Mouse (Mus musculus): ENCODE measurements around the gene Nfkbib. TPM values are rescaled to one million over a fixed set of nuclear protein-coding genes. Genes with fewer than 3 reads are reported as not detected.

Gene Nfkbib
- total and polyA plus RNA-seq, 3 experiments: 30.5 to 101 (median 59.3) TPM

DNA sequence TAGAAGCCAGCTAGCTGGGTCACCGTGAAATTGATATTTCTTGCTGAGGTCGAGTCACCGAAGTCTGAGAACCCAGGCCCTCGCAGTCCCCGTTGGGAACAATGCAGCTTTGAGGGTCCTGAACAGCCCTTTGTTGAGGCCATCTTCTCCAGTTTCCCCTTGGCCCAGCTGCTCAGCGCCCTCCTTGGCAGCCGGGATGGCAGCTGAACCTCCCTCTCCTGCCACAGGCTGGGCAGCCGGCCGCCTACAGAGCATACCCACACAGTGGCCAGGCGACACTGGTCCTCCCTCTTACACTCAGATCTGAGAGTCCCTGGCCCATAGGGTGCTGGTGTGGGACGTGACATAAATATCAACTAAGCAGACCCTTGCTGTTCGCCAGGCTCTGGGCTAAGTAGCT is 6.9 kb upstream of the Nfkbib start:
- Histone ChIP-seq H3K9me3 (replicated peaks; ENCODE audit: low read length) (no peaks in the 10 kb centered on the region), H3K4me1 (ENCODE audit: control insufficient read depth in 1 of 2, insufficient read depth in 2 of 2) (peaks cover 5 to 18% of the 10 kb centered on the region in 2 experiments), H3K27ac (ENCODE audit: insufficient read depth, low read depth) (no peak overlapping the region), H3K79me2 (replicated peaks; ENCODE audit: control insufficient read depth, extremely low read depth, insufficient read depth, poor library complexity, severe bottlenecking) (no peaks in the 10 kb centered on the region), H3K9ac (ENCODE audit: insufficient read depth, low read depth) (no peak overlapping the region), H3K36me3 (replicated peaks in 1 of 2; ENCODE audit: control insufficient read depth in 1 of 2, insufficient read depth in 1 of 2, low read length in 1 of 2) (peaks cover 38 to 82% of the 10 kb centered on the region in 2 experiments), H3K4me2 (ENCODE audit: insufficient read depth, low read depth, poor library complexity, severe bottlenecking) (no peak overlapping the region), H3K27me3 (replicated peaks) (no peaks in the 10 kb centered on the region), H3K4me3 (replicated peaks in 1 of 3; ENCODE audit: low read depth in 2 of 3, low read length in 2 of 3, poor library complexity in 1 of 3) (no peak overlapping the region)
- DNase-seq (ENCODE audit: extremely low read depth): no peak
- no peak for TF ChIP-seq EP300 (IDR thresholded peaks at IDR 0.05; ENCODE audit: low read length)
- no peak for TF ChIP-seq BHLHE40 (IDR thresholded peaks at IDR 0.05; ENCODE audit: low read depth, low read length)
- no peak for TF ChIP-seq KAT2A (IDR thresholded peaks at IDR 0.05; ENCODE audit: insufficient replicate concordance, low read length)
- TF ChIP-seq TBP (conservative IDR thresholded peaks at IDR 0.05; ENCODE audit: low read depth, low read length): no peak
- no peak for TF ChIP-seq TCF12 (IDR thresholded peaks at IDR 0.05; ENCODE audit: low read depth, low read length)
- in situ Hi-C loops (cut with MboI; ENCODE audit: low pct_ligation_motif_present, low pct_unique_long_range_greater_than_20kb, low sequenced_read_pairs): no loop called here
- dilution Hi-C loops (cut with MboI; ENCODE audit: extremely low pct_ligation_motif_present, extremely low pct_unique_long_range_greater_than_20kb, low sequenced_read_pairs): no loop called here

DNA sequence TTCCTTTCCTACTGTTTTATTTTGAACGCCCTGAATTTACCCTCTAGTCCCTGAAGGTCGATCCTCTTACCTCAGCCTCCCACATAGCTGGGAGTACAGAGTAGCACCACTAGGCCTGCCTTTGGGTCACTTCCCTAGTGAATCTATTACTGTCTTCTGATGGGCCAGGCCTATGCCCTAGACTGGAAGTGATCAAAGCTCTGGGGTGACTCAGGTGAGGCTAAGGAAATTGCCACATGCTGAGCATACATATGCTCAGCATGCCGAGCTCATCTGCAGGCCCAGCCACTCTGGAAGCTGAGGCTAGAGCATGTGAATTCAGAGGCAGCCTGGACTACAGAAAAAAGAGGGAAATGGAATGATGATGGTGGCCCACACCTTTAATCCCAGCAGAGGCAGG is 5.9 kb upstream of the Nfkbib start:
- dilution Hi-C loops (cut with MboI; ENCODE audit: extremely low pct_ligation_motif_present, extremely low pct_unique_long_range_greater_than_20kb, low sequenced_read_pairs): no loop called here
- no peaks in the 10 kb centered on the region for H3K27me3 ChIP-seq (replicated peaks)
- in situ Hi-C loops (cut with MboI; ENCODE audit: low pct_ligation_motif_present, low pct_unique_long_range_greater_than_20kb, low sequenced_read_pairs): no loop called here
- H3K79me2 ChIP-seq (replicated peaks; ENCODE audit: control insufficient read depth, extremely low read depth, insufficient read depth, poor library complexity, severe bottlenecking): 0 out of 2 replicates have a peak, but pooled peaks cover 4% of the 10 kb centered on the region
- DNase-seq (ENCODE audit: extremely low read depth): no peak
- no peaks in the 10 kb centered on the region for H3K9me3 ChIP-seq (replicated peaks; ENCODE audit: low read length)
- no peak overlapping the region for H3K27ac ChIP-seq (ENCODE audit: insufficient read depth, low read depth)
- H3K36me3 ChIP-seq (replicated peaks in 1 of 2; ENCODE audit: control insufficient read depth in 1 of 2, insufficient read depth in 1 of 2, low read length in 1 of 2): peaks cover 33 to 80% of the 10 kb centered on the region in 2 experiments
- no peak overlapping the region for H3K4me3 ChIP-seq (replicated peaks in 1 of 3; ENCODE audit: low read depth in 2 of 3, low read length in 2 of 3, poor library complexity in 1 of 3)
- TF ChIP-seq USF2 (conservative IDR thresholded peaks at IDR 0.05; ENCODE audit: low read depth, low read length): no peak
- no peak for TF ChIP-seq SIN3A (IDR thresholded peaks at IDR 0.05; ENCODE audit: low read length)
- no peak for TF ChIP-seq MAX (IDR thresholded peaks at IDR 0.05; ENCODE audit: low read length)
- TF ChIP-seq E2F4 (IDR thresholded peaks at IDR 0.05; ENCODE audit: insufficient replicate concordance, low read depth, low read length): no peak
- TF ChIP-seq CHD2 (IDR thresholded peaks at IDR 0.05; ENCODE audit: low read length): no peak
- TF ChIP-seq SMC3 (IDR thresholded peaks at IDR 0.05; ENCODE audit: low read depth, low read length): no peak
- TF ChIP-seq RAD21 (IDR thresholded peaks at IDR 0.05; ENCODE audit: low read depth, low read length): no peak
- TF ChIP-seq USF1 (IDR thresholded peaks at IDR 0.05; ENCODE audit: low read depth, low read length): no peak
- no peak for TF ChIP-seq HCFC1 (IDR thresholded peaks at IDR 0.05; ENCODE audit: low read depth, low read length)
- TF ChIP-seq ZMIZ1 (IDR thresholded peaks at IDR 0.05; ENCODE audit: low read depth, low read length): no peak
- TF ChIP-seq CTCF (conservative IDR thresholded peaks at IDR 0.05 in 1 of 2, IDR thresholded peaks at IDR 0.05 in 1 of 2; ENCODE audit: low read depth in 2 of 2, low read length in 2 of 2): no peak
- no peak for TF ChIP-seq JUN (IDR thresholded peaks at IDR 0.05; ENCODE audit: insufficient read depth, low read depth, low read length)
- peaks cover 4 to 20% of the 10 kb centered on the region in 2 experiments; a peak in 3 of 4 replicates for H3K4me1 ChIP-seq (ENCODE audit: control insufficient read depth in 1 of 2, insufficient read depth in 2 of 2)
- H3K9ac ChIP-seq (ENCODE audit: insufficient read depth, low read depth): no peak overlapping the region
- H3K4me2 ChIP-seq (ENCODE audit: insufficient read depth, low read depth, poor library complexity, severe bottlenecking): no peak overlapping the region
